Mouse (Mus musculus) liver, embryonic 11.5 days (tissue): ENCODE data around the gene Zswim1. TPM values are rescaled to one million over a fixed set of nuclear protein-coding genes. Genes with fewer than 3 reads are reported as not detected.

Experiments used
- ATAC-seq: fragments of 200-750 bp; cut with Nextera tagmentation; replicated peaks from 2 replicates; pipeline ENCODE4 v1.8.0; 2017; ENCODE audit warnings: moderate number of reproducible peaks, mild to moderate bottlenecking, moderate TSS enrichment, moderate library complexity; ENCODE audit not compliant: low FRiP score
- DNase-seq: peaks from one replicate; pipeline ENCODE4 v3.0.0-alpha.2; 2017; ENCODE audit warnings: low spot score
- H3K27ac ChIP-seq: fragments of 300-500 bp; sonication (generic); 2 replicates; pipeline ENCODE4 v1.5.1; 2014; ENCODE audit warnings: mild to moderate bottlenecking, low read depth, low read length, control low read depth
- H3K27me3 ChIP-seq: fragments of 300-500 bp; sonication (generic); replicated peaks from 2 replicates; pipeline ENCODE4 v1.6.1; 2014; ENCODE audit warnings: low read length, mixed read lengths; ENCODE audit not compliant: control insufficient read depth, insufficient read depth
- H3K36me3 ChIP-seq: fragments of 300-500 bp; sonication (generic); 2 replicates; pipeline ENCODE4 v1.6.1; 2014; ENCODE audit warnings: mild to moderate bottlenecking, low read length, moderate library complexity, mixed read lengths; ENCODE audit not compliant: control insufficient read depth, insufficient read depth
- H3K4me1 ChIP-seq: fragments of 300-500 bp; sonication (generic); replicated peaks from 2 replicates; pipeline ENCODE4 v1.6.1; 2014; ENCODE audit warnings: low read length, mixed read lengths; ENCODE audit not compliant: control insufficient read depth, insufficient read depth
- H3K4me2 ChIP-seq: fragments of 300-500 bp; sonication (generic); 2 replicates; pipeline ENCODE4 v1.6.1; 2014; ENCODE audit warnings: mild to moderate bottlenecking, control low read depth, moderate library complexity
- H3K4me3 ChIP-seq: fragments of 300-500 bp; sonication (generic); 2 replicates; pipeline ENCODE4 v1.5.1; 2014; ENCODE audit warnings: low read depth, low read length, control low read depth
- H3K9ac ChIP-seq: fragments of 300-500 bp; sonication (generic); 2 replicates; pipeline ENCODE4 v1.6.1; 2014; ENCODE audit warnings: low read depth, low read length, control low read depth
- H3K9me3 ChIP-seq: fragments of 300-500 bp; sonication (generic); 2 replicates; pipeline ENCODE4 v1.6.1; 2016; ENCODE audit warnings: low read length, inconsistent platforms, mixed read lengths; ENCODE audit not compliant: control insufficient read depth
- WGBS: fragments of 180-500 bp; shearing (Covaris S2); extraction: QIAGEN DNeasy Blood & Tissue Kit; methylation state at CpG from one replicate; pipeline ENCODE4 v1.1.7; 2014; 5-methylcytosine and 5-hydroxymethylcytosine counted together
- polyA plus RNA-seq: library from polyadenylated mRNA; unstranded; fragments of >200 nt; fragmentation: Nextera tagmentation; extraction: Ambion mirVana; gene quantifications from 2 replicates; pipeline ENCODE4 v1.2.1, GENCODE M21; 2014

Gene Zswim1
- polyA plus RNA-seq, 1 experiment from 2014 or later: 13.7 TPM

GRCm38 (mm10) chr2:164815348-164815747 lies 7.1 kb upstream of the Zswim1 start:
- Histone ChIP-seq H3K27ac (0 out of 2 replicates have a peak overlapping the region, but pooled peaks have one; percentile 57), H3K36me3 (0 out of 2 replicates have a peak, but pooled peaks cover 3% of the 10 kb centered on the region), H3K4me2 (no peak overlapping the region), H3K9ac (no peak overlapping the region), H3K9me3 (no peaks in the 10 kb centered on the region), H3K4me3 (no peak overlapping the region), H3K4me1 (peaks cover 6% of the 10 kb centered on the region; the same call in 1 of the 2 replicates), H3K27me3 (no peaks in the 10 kb centered on the region)
- ATAC-seq (peak; percentile 35; the same call in 1 of the 2 replicates), DNase-seq (no peak)
- 70% methylated on average over 5 of the region's 5 CpGs for WGBS

- Histone ChIP-seq H3K9ac (no peak overlapping the region), H3K4me1 (peaks cover 6% of the 10 kb centered on the region; the same call in 1 of the 2 replicates), H3K4me3 (no peak overlapping the region), H3K27ac (0 out of 2 replicates have a peak overlapping the region, but pooled peaks have one; percentile 57), H3K36me3 (0 out of 2 replicates have a peak, but pooled peaks cover 3% of the 10 kb centered on the region), H3K27me3 (no peaks in the 10 kb centered on the region), H3K9me3 (no peaks in the 10 kb centered on the region), H3K4me2 (no peak overlapping the region)
- DNase-seq (no peak), ATAC-seq (peak; percentile 74)
- 70% methylated on average over 8 of the region's 8 CpGs for WGBS
These were observed 6.7 kb upstream of the Zswim1 start for GRCm38 (mm10) chr2:164815821-164816220.

GRCm38 (mm10) chr2:164817206-164817605 lies 5.3 kb upstream of the Zswim1 start:
- DNase-seq (no peak), ATAC-seq (no peak)
- H3K36me3 ChIP-seq: 0 out of 2 replicates have a peak, but pooled peaks cover 3% of the 10 kb centered on the region
- no peaks in the 10 kb centered on the region for H3K27me3 ChIP-seq
- no peak overlapping the region for H3K4me3 ChIP-seq
- no peak overlapping the region for H3K4me2 ChIP-seq
- 80% methylated on average over 6 of the region's 6 CpGs for WGBS
- H3K9me3 ChIP-seq: no peaks in the 10 kb centered on the region
- H3K9ac ChIP-seq: no peak overlapping the region
- peaks cover 6% of the 10 kb centered on the region; the same call in 1 of the 2 replicates for H3K4me1 ChIP-seq
- no peak overlapping the region for H3K27ac ChIP-seq

GRCm38 (mm10) chr2:164817703-164818102 lies 4.8 kb upstream of the Zswim1 start:
- 80% methylated on average over 5 of the region's 5 CpGs for WGBS
- Histone ChIP-seq H3K27me3 (no peaks in the 10 kb centered on the region), H3K9ac (no peak overlapping the region), H3K9me3 (no peaks in the 10 kb centered on the region), H3K36me3 (0 out of 2 replicates have a peak, but pooled peaks cover 2% of the 10 kb centered on the region), H3K4me1 (peaks cover 6% of the 10 kb centered on the region; the same call in 1 of the 2 replicates), H3K27ac (0 out of 2 replicates have a peak overlapping the region, but pooled peaks have one; percentile 5), H3K4me3 (no peak overlapping the region), H3K4me2 (no peak overlapping the region)
- ATAC-seq (no peak), DNase-seq (no peak)

GRCm38 (mm10) chr2:164821060-164821459 lies 1.4 kb upstream of the Zswim1 start:
- Histone ChIP-seq H3K9me3 (no peaks in the 10 kb centered on the region), H3K4me1 (peaks cover 7% of the 10 kb centered on the region), H3K27me3 (no peaks in the 10 kb centered on the region), H3K9ac (no peak overlapping the region), H3K4me2 (no peak overlapping the region), H3K4me3 (no peak overlapping the region), H3K36me3 (peaks cover 10% of the 10 kb centered on the region), H3K27ac (no peak overlapping the region)
- WGBS: 87% methylated on average over 6 of the region's 6 CpGs
- ATAC-seq (no peak), DNase-seq (no peak)

- Histone ChIP-seq H3K36me3 (peaks cover 16% of the 10 kb centered on the region), H3K4me3 (peak overlapping the region; percentile 77), H3K4me2 (peak overlapping the region; percentile 79), H3K27ac (peak overlapping the region; percentile 57; the same call in 1 of the 2 replicates), H3K4me1 (peaks cover 5% of the 10 kb centered on the region; the same call in 1 of the 2 replicates), H3K27me3 (no peaks in the 10 kb centered on the region), H3K9me3 (no peaks in the 10 kb centered on the region), H3K9ac (peak overlapping the region; percentile 75)
- no peak for DNase-seq
- 2% methylated on average over 10 of the region's 10 CpGs for WGBS
- ATAC-seq: peak; percentile 70
These were observed 697 bp downstream of the Zswim1 start for GRCm38 (mm10) chr2:164823181-164823585.

GRCm38 (mm10) chr2:164823969-164824368 lies 1.5 kb downstream of the Zswim1 start:
- DNase-seq (no peak), ATAC-seq (no peak)
- H3K4me1 ChIP-seq: peaks cover 5% of the 10 kb centered on the region; the same call in 1 of the 2 replicates
- H3K27me3 ChIP-seq: no peaks in the 10 kb centered on the region
- no peaks in the 10 kb centered on the region for H3K9me3 ChIP-seq
- peaks cover 16% of the 10 kb centered on the region for H3K36me3 ChIP-seq
- no peak overlapping the region for H3K27ac ChIP-seq
- WGBS: 89% methylated on average over 4 of the region's 4 CpGs
- H3K4me3 ChIP-seq: peak overlapping the region; percentile 77; the same call in 1 of the 2 replicates
- peak overlapping the region; percentile 79 for H3K4me2 ChIP-seq
- no peak overlapping the region for H3K9ac ChIP-seq

GRCm38 (mm10) chr2:164825521-164825920 lies 3.0 kb downstream of the Zswim1 start:
- H3K9me3 ChIP-seq: no peaks in the 10 kb centered on the region
- peaks cover 5% of the 10 kb centered on the region; the same call in 1 of the 2 replicates for H3K4me1 ChIP-seq
- H3K27me3 ChIP-seq: no peaks in the 10 kb centered on the region
- peaks cover 16% of the 10 kb centered on the region for H3K36me3 ChIP-seq
- WGBS: 95% methylated on average over 17 of the region's 17 CpGs
- H3K4me2 ChIP-seq: no peak overlapping the region
- ATAC-seq (no peak), DNase-seq (no peak)
- no peak overlapping the region for H3K27ac ChIP-seq
- H3K4me3 ChIP-seq: no peak overlapping the region
- no peak overlapping the region for H3K9ac ChIP-seq
